Mouse (Mus musculus) CH12.LX (cell line): ENCODE results near the gene Vps11. TPM values are rescaled to one million over a fixed set of nuclear protein-coding genes. Genes with fewer than 3 reads are reported as not detected.

Experiments
- DNase-seq: peaks from one replicate; pipeline ENCODE4 v3.0.0-alpha.2; 2013; ENCODE audit errors: extremely low read depth
- H3K27ac ChIP-seq: 2 replicates; pipeline ENCODE4 v1.5.1; 2012; ENCODE audit warnings: low read depth, mild to moderate bottlenecking, control low read depth, moderate library complexity; ENCODE audit not compliant: insufficient read depth
- H3K27me3 ChIP-seq: replicated peaks from 2 replicates; pipeline ENCODE3; 2012; ENCODE audit warnings: inconsistent platforms
- H3K36me3 ChIP-seq, 2 experiments: replicated peaks in 1 of 2; 2 replicates each; pipeline versions ENCODE3 to v1.6.1; 2012; ENCODE audit warnings: inconsistent platforms in 1 of 2, low read length in 1 of 2, mild to moderate bottlenecking in 1 of 2, mixed read lengths in 1 of 2, moderate library complexity in 1 of 2; ENCODE audit not compliant: control insufficient read depth in 1 of 2, insufficient read depth in 1 of 2
- H3K4me1 ChIP-seq, 2 experiments: 2 replicates each; pipeline ENCODE4 v1.6.1; 2012; ENCODE audit warnings: inconsistent platforms in 1 of 2, moderate library complexity in 1 of 2; ENCODE audit not compliant: insufficient read depth in 2 of 2, control insufficient read depth in 1 of 2
- H3K4me2 ChIP-seq: 2 replicates; pipeline ENCODE4 v1.6.1; 2012; ENCODE audit warnings: low read depth, mild to moderate bottlenecking, control low read depth; ENCODE audit not compliant: poor library complexity, insufficient read depth, severe bottlenecking
- H3K4me3 ChIP-seq, 3 experiments: fragments of 150-350 bp in 1 of 3; sonication (generic) in 1 of 3; replicated peaks in 1 of 3; 2 replicates each; pipeline versions ENCODE3 to v1.5.1; 2011 to 2012; ENCODE audit warnings: low read depth in 2 of 3, low read length in 2 of 3, mild to moderate bottlenecking in 2 of 3, moderate library complexity in 2 of 3, control low read depth in 1 of 3, improper control_type of control experiment in 1 of 3, inconsistent platforms in 1 of 3, mixed read lengths in 1 of 3; ENCODE audit not compliant: poor library complexity in 1 of 3
- H3K79me2 ChIP-seq: replicated peaks from 2 replicates; pipeline ENCODE4 v1.6.1; 2012; ENCODE audit warnings: mild to moderate bottlenecking, moderate library complexity; ENCODE audit not compliant: control insufficient read depth, poor library complexity, insufficient read depth, severe bottlenecking; ENCODE audit errors: extremely low read depth
- H3K9ac ChIP-seq: 2 replicates; pipeline ENCODE4 v1.6.1; 2012; ENCODE audit warnings: low read depth, mild to moderate bottlenecking, control low read depth, moderate library complexity; ENCODE audit not compliant: insufficient read depth
- H3K9me3 ChIP-seq: replicated peaks from 2 replicates; pipeline ENCODE3; 2012; ENCODE audit warnings: low read length, inconsistent platforms, mixed read lengths
- BHLHE40 ChIP-seq: IDR thresholded peaks from 2 replicates; pipeline ENCODE4 v1.6.1; 2011; ENCODE audit warnings: mild to moderate bottlenecking, low read depth, low read length, improper control_type of control experiment
- CHD2 ChIP-seq: IDR thresholded peaks from 2 replicates; pipeline ENCODE4 v1.6.1; 2011; ENCODE audit warnings: low read length, improper control_type of control experiment
- CTCF ChIP-seq, 2 experiments: IDR thresholded peaks in 1 of 2; conservative IDR thresholded peaks in 1 of 2; 2 replicates each; pipeline ENCODE4 v1.5.1; 2011 to 2012; ENCODE audit warnings: low read depth in 2 of 2, low read length in 2 of 2, improper control_type of control experiment in 1 of 2, inconsistent platforms in 1 of 2, mild to moderate bottlenecking in 1 of 2, moderate library complexity in 1 of 2
- E2F4 ChIP-seq: IDR thresholded peaks from 2 replicates; pipeline ENCODE4 v1.6.1; 2011; ENCODE audit warnings: low read depth, low read length, improper control_type of control experiment; ENCODE audit not compliant: insufficient replicate concordance
- ELF1 ChIP-seq: IDR thresholded peaks from 2 replicates; pipeline ENCODE4 v1.6.1; 2014; ENCODE audit warnings: low read depth, mild to moderate bottlenecking, inconsistent platforms, low read length, improper control_type of control experiment
- EP300 ChIP-seq: IDR thresholded peaks from 2 replicates; pipeline ENCODE4 v1.6.1; 2011; ENCODE audit warnings: low read length, improper control_type of control experiment
- ETS1 ChIP-seq: conservative IDR thresholded peaks from 2 replicates; pipeline ENCODE4 v1.6.1; 2012; ENCODE audit warnings: low read depth, mild to moderate bottlenecking, inconsistent platforms, low read length, improper control_type of control experiment, moderate library complexity
- GABPA ChIP-seq: IDR thresholded peaks from 2 replicates; pipeline ENCODE4 v1.6.1; 2012; ENCODE audit warnings: low read depth, low read length, improper control_type of control experiment, inconsistent platforms; ENCODE audit not compliant: insufficient replicate concordance
- IRF4 ChIP-seq: IDR thresholded peaks from 2 replicates; pipeline ENCODE4 v1.6.1; 2014; ENCODE audit warnings: low read depth, mild to moderate bottlenecking, inconsistent platforms, low read length, improper control_type of control experiment
- KAT2A ChIP-seq: IDR thresholded peaks from 2 replicates; pipeline ENCODE4 v1.6.1; 2012; ENCODE audit warnings: low read length, improper control_type of control experiment, inconsistent platforms; ENCODE audit not compliant: insufficient replicate concordance
- MAZ ChIP-seq: IDR thresholded peaks from 2 replicates; pipeline ENCODE4 v1.6.1; 2012; ENCODE audit warnings: low read depth, mild to moderate bottlenecking, inconsistent platforms, low read length, improper control_type of control experiment, moderate library complexity
- NRF1 ChIP-seq: IDR thresholded peaks from 2 replicates; pipeline ENCODE4 v1.6.1; 2014; ENCODE audit warnings: low read depth, mild to moderate bottlenecking, inconsistent platforms, low read length, improper control_type of control experiment, moderate library complexity
- POLR2AphosphoS2 ChIP-seq: IDR thresholded peaks from 2 replicates; pipeline ENCODE4 v1.6.1; 2011; ENCODE audit warnings: low read depth, low read length, improper control_type of control experiment
- RAD21 ChIP-seq: IDR thresholded peaks from 2 replicates; pipeline ENCODE4 v1.6.1; 2011; ENCODE audit warnings: low read depth, mild to moderate bottlenecking, low read length, improper control_type of control experiment, moderate library complexity
- SMC3 ChIP-seq: IDR thresholded peaks from 2 replicates; pipeline ENCODE4 v1.6.1; 2011; ENCODE audit warnings: low read depth, low read length, improper control_type of control experiment
- TCF12 ChIP-seq: IDR thresholded peaks from 2 replicates; pipeline ENCODE4 v1.6.1; 2014; ENCODE audit warnings: low read depth, mild to moderate bottlenecking, inconsistent platforms, low read length, improper control_type of control experiment
- UBTF ChIP-seq: IDR thresholded peaks from 2 replicates; pipeline ENCODE4 v1.6.1; 2012; ENCODE audit warnings: low read depth, mild to moderate bottlenecking, inconsistent platforms, low read length, improper control_type of control experiment, moderate library complexity
- USF2 ChIP-seq: conservative IDR thresholded peaks from 2 replicates; pipeline ENCODE4 v1.6.1; 2011; ENCODE audit warnings: low read depth, low read length, improper control_type of control experiment
- ZC3H11A ChIP-seq: IDR thresholded peaks from 2 replicates; pipeline ENCODE4 v1.6.1; 2012; ENCODE audit warnings: low read depth, mild to moderate bottlenecking, inconsistent platforms, low read length, improper control_type of control experiment
- ZNF384 ChIP-seq: IDR thresholded peaks from 2 replicates; pipeline ENCODE4 v1.6.1; 2012; ENCODE audit warnings: low read depth, low read length, improper control_type of control experiment, inconsistent platforms
- dilution Hi-C: fragments of 300-500 bp; cut with MboI; formaldehyde crosslinking; loops from 2 replicates; pipeline ENCODE4 v1.14.3; 2020; ENCODE audit warnings: low sequenced_read_pairs; ENCODE audit not compliant: extremely low pct_unique_long_range_greater_than_20kb, extremely low pct_ligation_motif_present
- in situ Hi-C: fragments of 300-500 bp; cut with MboI; formaldehyde crosslinking; loops from 3 replicates; pipeline ENCODE4 v1.14.3; 2019; ENCODE audit warnings: low sequenced_read_pairs, low pct_ligation_motif_present, low pct_unique_long_range_greater_than_20kb, mixed read lengths
- polyA plus RNA-seq: library from polyadenylated mRNA; unstranded; fragments of >175 nt; gene quantifications from 2 replicates; pipeline ENCODE4 v1.2.1, GENCODE M21; 2012; ENCODE audit warnings: low read depth; ENCODE audit not compliant: insufficient read length
- total RNA-seq, 2 experiments: library from RNA; depleted of rRNA; stranded (reverse); fragments of 300-350 nt in 1 of 2; fragments of >200 nt in 1 of 2; gene quantifications; 2 replicates each; pipeline ENCODE4 v1.2.3; 2012 to 2014

Gene Vps11
- total and polyA plus RNA-seq, 3 experiments = 16.1 to 24.8 (median 22.1) TPM

DNA sequence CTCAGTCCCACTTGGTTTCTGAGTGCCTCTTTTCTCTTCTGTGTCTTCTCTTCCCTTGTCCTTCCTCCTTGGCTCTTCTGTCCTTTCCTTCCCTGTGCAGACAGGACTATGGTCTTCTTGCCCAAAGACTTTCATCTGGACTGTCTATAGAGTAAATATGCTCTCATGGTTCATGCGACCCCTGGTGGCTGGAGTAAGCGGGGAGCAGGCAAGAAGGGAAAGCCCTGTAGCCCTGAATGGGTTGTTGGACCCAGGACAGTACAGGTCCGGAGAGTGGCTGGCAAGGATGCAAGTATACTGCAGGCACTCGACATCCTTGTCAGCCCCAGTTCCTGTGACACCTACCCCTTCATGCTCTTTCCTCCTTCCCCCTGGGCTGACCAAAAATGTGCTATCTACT lies 30.0 kb upstream of the Vps11 start:
- in situ Hi-C loops (no loop called here), dilution Hi-C loops (no loop called here)
- peaks cover 2 to 24% of the 10 kb centered on the region in 2 experiments; a peak in 3 of 4 replicates for H3K4me1 ChIP-seq
- DNase-seq = peak; percentile 61
- H3K9ac ChIP-seq = no peak overlapping the region
- no peaks in the 10 kb centered on the region for H3K27me3 ChIP-seq
- H3K4me3 ChIP-seq = no peak overlapping the region
- no peak overlapping the region for H3K27ac ChIP-seq
- H3K9me3 ChIP-seq = no peaks in the 10 kb centered on the region
- H3K79me2 ChIP-seq = no peaks in the 10 kb centered on the region
- no peak overlapping the region for H3K4me2 ChIP-seq
- H3K36me3 ChIP-seq = peaks cover 45 to 64% of the 10 kb centered on the region in 2 experiments
- TF ChIP-seq RAD21 (peak; percentile 21), ELF1 (no peak), SMC3 (peak; percentile 69), CTCF (conservative IDR thresholded peaks at IDR 0.05 in 1 of 2, IDR thresholded peaks at IDR 0.05 in 1 of 2; ENCODE audit: low read depth in 2 of 2, low read length in 2 of 2) (peak; percentile 72 to 75)

GRCm38 (mm10) chr9:44389273-44389672 lies 27.8 kb upstream of the Vps11 start:
- Histone ChIP-seq H3K9me3 (no peaks in the 10 kb centered on the region), H3K4me2 (no peak overlapping the region)
- dilution Hi-C loops = no loop called here
- TF ChIP-seq CTCF (conservative IDR thresholded peaks at IDR 0.05 in 1 of 2, IDR thresholded peaks at IDR 0.05 in 1 of 2; ENCODE audit: low read depth in 2 of 2, low read length in 2 of 2) = peak; percentile 48 to 76
- TF ChIP-seq RAD21 = peak; percentile 44
- peak; percentile 55 for TF ChIP-seq SMC3
- TF ChIP-seq EP300 = no peak
- TF ChIP-seq, all 38 proteins: peak for 3
- peaks cover 0 to 6% of the 10 kb centered on the region in 2 experiments; a peak in 1 of 4 replicates for H3K4me1 ChIP-seq
- H3K27me3 ChIP-seq = no peaks in the 10 kb centered on the region
- no peak overlapping the region for H3K4me3 ChIP-seq
- peak; percentile 61 for DNase-seq
- in situ Hi-C loops = no loop called here
- H3K79me2 ChIP-seq = no peaks in the 10 kb centered on the region
- no peak overlapping the region for H3K27ac ChIP-seq
- no peak overlapping the region for H3K9ac ChIP-seq
- peaks cover 66 to 86% of the 10 kb centered on the region in 2 experiments for H3K36me3 ChIP-seq

DNA sequence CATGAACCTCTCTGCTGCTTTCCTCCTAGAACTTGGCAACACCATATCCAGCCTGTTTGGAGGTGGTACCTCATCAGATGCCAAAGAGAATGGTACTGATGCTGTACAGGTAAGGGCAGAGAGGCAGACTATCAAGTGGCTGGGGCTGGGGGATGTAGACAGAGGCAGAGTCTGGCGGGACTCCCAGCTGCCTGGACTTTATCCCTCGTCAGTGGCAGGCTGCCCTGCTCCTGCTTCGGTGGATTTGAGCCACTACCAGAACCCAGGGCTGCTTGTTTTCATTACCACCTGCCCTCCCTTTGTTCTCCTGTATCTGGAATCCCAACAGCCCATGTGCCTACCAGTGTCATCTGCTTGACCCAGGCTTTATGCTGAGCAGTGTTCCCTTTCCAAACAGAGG lies 25.8 kb upstream of the Vps11 start:
- no peaks in the 10 kb centered on the region for H3K4me1 ChIP-seq
- H3K79me2 ChIP-seq = no peaks in the 10 kb centered on the region; the same call in 1 of the 2 replicates
- in situ Hi-C loops (no loop called here), dilution Hi-C loops (no loop called here)
- no peaks in the 10 kb centered on the region for H3K27me3 ChIP-seq
- no peaks in the 10 kb centered on the region for H3K9me3 ChIP-seq
- peaks cover 83 to 97% of the 10 kb centered on the region in 2 experiments for H3K36me3 ChIP-seq
- no peak for DNase-seq
- no peak overlapping the region for H3K9ac ChIP-seq
- H3K4me2 ChIP-seq = no peak overlapping the region
- no peak overlapping the region for H3K27ac ChIP-seq
- TF ChIP-seq EP300 (no peak), ZNF384 (no peak), ETS1 (no peak), CTCF (conservative IDR thresholded peaks at IDR 0.05 in 1 of 2, IDR thresholded peaks at IDR 0.05 in 1 of 2; ENCODE audit: low read depth in 2 of 2, low read length in 2 of 2) (no peak), CHD2 (no peak), ZC3H11A (no peak), NRF1 (no peak), BHLHE40 (no peak), USF2 (no peak), MAZ (no peak), ELF1 (no peak), E2F4 (no peak), GABPA (no peak), IRF4 (no peak), TCF12 (no peak), UBTF (no peak), POLR2AphosphoS2 (no peak), KAT2A (no peak)
- H3K4me3 ChIP-seq = no peak overlapping the region
